Mouse (Mus musculus): ENCODE results near the gene Fbxo27. TPM values are rescaled to one million over a fixed set of nuclear protein-coding genes. Genes with fewer than 3 reads are reported as not detected.

The Fbxo27 gene
- polyA plus RNA-seq, 1 experiment from 2014 or later = 6.1 TPM

- WGBS = 41% methylated on average over 9 of the region's 9 CpGs
- no peaks in the 10 kb centered on the region; the same call in none of the 2 replicates for H3K36me3 ChIP-seq (replicated peaks; ENCODE audit: control insufficient read depth, insufficient read depth, low read depth, low read length)
These were observed 48.3 kb downstream of the Fbxo27 start for GRCm38 (mm10) chr7:28740949-28741348.

GRCm38 (mm10) chr7:28741368-28741708 lies 48.7 kb downstream of the Fbxo27 start:
- H3K4me3 ChIP-seq (ENCODE audit: low read depth, low read length) = peak overlapping the region; percentile 73
- ATAC-seq (replicated peaks; ENCODE audit: insufficient number of reproducible peaks, low FRiP score, low TSS enrichment, low read depth) = no peak
- H3K36me3 ChIP-seq (replicated peaks; ENCODE audit: control insufficient read depth, insufficient read depth, low read depth, low read length) = no peaks in the 10 kb centered on the region; the same call in none of the 2 replicates
- under 1% methylated on average over 13 of the region's 13 CpGs for WGBS
- H3K4me2 ChIP-seq (ENCODE audit: low read depth, low read length) = peak overlapping the region; percentile 78
- no peaks in the 10 kb centered on the region for H3K9me3 ChIP-seq (replicated peaks; ENCODE audit: control insufficient read depth, low read length)
- H3K27ac ChIP-seq (replicated peaks; ENCODE audit: low read depth, low read length) = peak overlapping the region; percentile 47; the same call in 1 of the 2 replicates
- no peaks in the 10 kb centered on the region for H3K27me3 ChIP-seq (ENCODE audit: control insufficient read depth, insufficient read depth, low read length)
- peaks cover 4% of the 10 kb centered on the region for H3K4me1 ChIP-seq (ENCODE audit: control insufficient read depth, insufficient read depth, low read length)
- peak overlapping the region; percentile 76 for H3K9ac ChIP-seq (replicated peaks; ENCODE audit: low read length)
- no peak for DNase-seq (ENCODE audit: low spot score)

More at GRCm38 (mm10) chr7:28740949-28741348, 48.3 kb downstream of the Fbxo27 start:
- no peaks in the 10 kb centered on the region for H3K27me3 ChIP-seq (ENCODE audit: control insufficient read depth, insufficient read depth, low read length)
- H3K4me2 ChIP-seq (ENCODE audit: low read depth, low read length) = peak overlapping the region; percentile 78
- peak overlapping the region; percentile 73 for H3K4me3 ChIP-seq (ENCODE audit: low read depth, low read length)
- ATAC-seq (replicated peaks; ENCODE audit: insufficient number of reproducible peaks, low FRiP score, low TSS enrichment, low read depth) = no peak
- H3K9ac ChIP-seq (replicated peaks; ENCODE audit: low read length) = peak overlapping the region; percentile 76
- DNase-seq (ENCODE audit: low spot score) = no peak
- H3K4me1 ChIP-seq (ENCODE audit: control insufficient read depth, insufficient read depth, low read length) = peaks cover 4% of the 10 kb centered on the region
- H3K9me3 ChIP-seq (replicated peaks; ENCODE audit: control insufficient read depth, low read length) = no peaks in the 10 kb centered on the region
- no peak overlapping the region for H3K27ac ChIP-seq (replicated peaks; ENCODE audit: low read depth, low read length)

DNA sequence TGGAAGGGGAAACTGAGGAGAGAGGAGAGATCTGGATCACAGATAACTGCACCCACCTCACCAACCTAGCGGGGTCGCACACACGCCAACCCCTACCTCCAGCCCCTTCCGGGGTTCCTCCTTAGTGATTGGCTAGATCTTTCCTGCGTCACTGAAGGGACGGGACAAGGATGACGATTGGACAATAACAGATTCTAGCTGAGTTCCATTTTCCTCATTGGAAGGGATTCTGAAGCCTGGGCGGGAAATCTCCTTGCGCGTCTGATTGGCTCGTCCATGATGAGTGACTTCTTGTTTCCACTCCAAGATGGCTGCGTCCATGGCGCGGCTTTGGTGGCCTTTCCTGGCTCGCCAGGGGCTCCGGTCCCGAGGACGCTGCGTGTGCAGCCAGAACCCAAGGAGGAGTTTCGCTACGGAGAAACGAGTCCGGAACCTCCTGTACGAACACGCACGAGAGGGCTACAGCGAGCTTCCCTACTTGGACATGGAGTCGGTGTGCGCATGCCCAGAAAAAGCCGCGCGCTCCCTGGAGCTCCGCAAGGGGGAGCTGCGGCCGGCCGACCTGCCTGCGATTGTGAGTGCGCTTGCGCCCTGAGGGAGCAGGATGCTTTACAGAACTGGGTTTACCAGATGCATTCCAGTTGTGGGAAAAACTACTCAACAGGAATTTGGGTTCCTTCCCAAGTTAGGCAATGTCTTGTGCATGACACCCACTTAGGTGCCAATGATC lies 49.2 kb downstream of the Fbxo27 start, which contains the start of the genes Mrps12 and Sars2:
Gene Mrps12 (minus strand): TSS at position 112 of the 730 bp plus-strand sequence.
Gene Sars2 (plus strand): TSS at position 284 of the 730 bp plus-strand sequence.
- peak; percentile 97 for ATAC-seq (replicated peaks; ENCODE audit: insufficient number of reproducible peaks, low FRiP score, low TSS enrichment, low read depth)
- Histone ChIP-seq H3K27ac (replicated peaks; ENCODE audit: low read depth, low read length) (peak within 1 kb of the TSS; percentile 47; the same call in 1 of the 2 replicates), H3K36me3 (replicated peaks; ENCODE audit: control insufficient read depth, insufficient read depth, low read depth, low read length) (no peaks in the 10 kb centered on the region; the same call in 1 of the 2 replicates), H3K9ac (replicated peaks; ENCODE audit: low read length) (peak within 1 kb of the TSS; percentile 81), H3K27me3 (ENCODE audit: control insufficient read depth, insufficient read depth, low read length) (no peaks in the 10 kb centered on the region), H3K4me1 (ENCODE audit: control insufficient read depth, insufficient read depth, low read length) (peaks cover 4% of the 10 kb centered on the region), H3K4me2 (ENCODE audit: low read depth, low read length) (peak within 1 kb of the TSS; percentile 78), H3K9me3 (replicated peaks; ENCODE audit: control insufficient read depth, low read length) (no peaks in the 10 kb centered on the region), H3K4me3 (ENCODE audit: low read depth, low read length) (peak within 1 kb of the TSS; percentile 73)
- DNase-seq (ENCODE audit: low spot score) = peak; percentile 99
- WGBS = 0% methylated on average over 39 of the region's 39 CpGs

Other genes starting within 250 kb of the Fbxo27 start
- 4.4 and 5.7 TPM in 2 replicates for gene Lrfn1, start 240.9 kb upstream of the Fbxo27 start, polyA plus RNA-seq (2014; fragmentation: Nextera tagmentation; extraction: Ambion mirVana)
- not detected in 2 replicates for gene Ifnl2, start 182.4 kb upstream of the Fbxo27 start, polyA plus RNA-seq (2014; fragmentation: Nextera tagmentation; extraction: Ambion mirVana)
- gene Ifnl3, start 170.0 kb upstream of the Fbxo27 start, polyA plus RNA-seq (2014; fragmentation: Nextera tagmentation; extraction: Ambion mirVana) = not detected in 2 replicates
- gene Sycn, start 152.0 kb upstream of the Fbxo27 start, polyA plus RNA-seq (2014; fragmentation: Nextera tagmentation; extraction: Ambion mirVana) = not detected in 2 replicates
- not detected in 2 replicates for gene Nccrp1, start 145.6 kb upstream of the Fbxo27 start, polyA plus RNA-seq (2014; fragmentation: Nextera tagmentation; extraction: Ambion mirVana)
- 29.4 and 30.9 TPM in 2 replicates for gene Samd4b, start 94.7 kb upstream of the Fbxo27 start, polyA plus RNA-seq (2014; fragmentation: Nextera tagmentation; extraction: Ambion mirVana)
- 25.6 and 28.6 TPM in 2 replicates for gene Pak4, start 94.7 kb upstream of the Fbxo27 start, polyA plus RNA-seq (2014; fragmentation: Nextera tagmentation; extraction: Ambion mirVana)
- not detected in 2 replicates for gene Acp7, start 61.5 kb upstream of the Fbxo27 start, polyA plus RNA-seq (2014; fragmentation: Nextera tagmentation; extraction: Ambion mirVana)
- 11.6 and 13.0 TPM in 2 replicates for gene Fbxo17, start 24.0 kb downstream of the Fbxo27 start, polyA plus RNA-seq (2014; fragmentation: Nextera tagmentation; extraction: Ambion mirVana)
- 145 and 151 TPM in 2 replicates for gene Mrps12, start 49.0 kb downstream of the Fbxo27 start, polyA plus RNA-seq (2014; fragmentation: Nextera tagmentation; extraction: Ambion mirVana)
- gene Sars2, start 49.1 kb downstream of the Fbxo27 start, polyA plus RNA-seq (2014; fragmentation: Nextera tagmentation; extraction: Ambion mirVana) = 28.2 and 29.9 TPM in 2 replicates
- gene Ccer2, start 63.3 kb downstream of the Fbxo27 start, polyA plus RNA-seq (2014; fragmentation: Nextera tagmentation; extraction: Ambion mirVana) = 1.5 and 2.0 TPM in 2 replicates
- gene Sirt2, start 73.9 kb downstream of the Fbxo27 start, polyA plus RNA-seq (2014; fragmentation: Nextera tagmentation; extraction: Ambion mirVana) = 65.6 and 67.2 TPM in 2 replicates
- 33.4 and 41.0 TPM in 2 replicates for gene Nfkbib, start 74.7 kb downstream of the Fbxo27 start, polyA plus RNA-seq (2014; fragmentation: Nextera tagmentation; extraction: Ambion mirVana)
- gene Rinl, start 96.1 kb downstream of the Fbxo27 start, polyA plus RNA-seq (2014; fragmentation: Nextera tagmentation; extraction: Ambion mirVana) = 2.3 and 3.2 TPM in 2 replicates
- gene Hnrnpl, start 115.7 kb downstream of the Fbxo27 start, polyA plus RNA-seq (2014; fragmentation: Nextera tagmentation; extraction: Ambion mirVana) = 328 and 350 TPM in 2 replicates
- gene Ech1, start 132.4 kb downstream of the Fbxo27 start, polyA plus RNA-seq (2014; fragmentation: Nextera tagmentation; extraction: Ambion mirVana) = 103 and 106 TPM in 2 replicates
- 1.5 and 1.9 TPM in 2 replicates for gene Lgals4, start 141.0 kb downstream of the Fbxo27 start, polyA plus RNA-seq (2014; fragmentation: Nextera tagmentation; extraction: Ambion mirVana)
- gene Lgals7, start 171.0 kb downstream of the Fbxo27 start, polyA plus RNA-seq (2014; fragmentation: Nextera tagmentation; extraction: Ambion mirVana) = 0.98 and 1.3 TPM in 2 replicates
- 0.21 and 0.29 TPM in 2 replicates for gene Capn12, start 188.6 kb downstream of the Fbxo27 start, polyA plus RNA-seq (2014; fragmentation: Nextera tagmentation; extraction: Ambion mirVana)